Mouse (Mus musculus) kidney, postnatal 36 days (tissue): ENCODE measurements at regions not wholly inside any gene's neighbourhood (a gene's known extent, or its start where the extent isn't known, plus 50 kb on each side); places are given as distances from the start of the nearest gene placed in this dataset.

Experiments used
- DNase-seq, 2 experiments: peaks; one replicate each; pipeline ENCODE4 v3.0.0; 2021 to 2022; ENCODE audit warnings: mixed read lengths in 2 of 2

DNA sequence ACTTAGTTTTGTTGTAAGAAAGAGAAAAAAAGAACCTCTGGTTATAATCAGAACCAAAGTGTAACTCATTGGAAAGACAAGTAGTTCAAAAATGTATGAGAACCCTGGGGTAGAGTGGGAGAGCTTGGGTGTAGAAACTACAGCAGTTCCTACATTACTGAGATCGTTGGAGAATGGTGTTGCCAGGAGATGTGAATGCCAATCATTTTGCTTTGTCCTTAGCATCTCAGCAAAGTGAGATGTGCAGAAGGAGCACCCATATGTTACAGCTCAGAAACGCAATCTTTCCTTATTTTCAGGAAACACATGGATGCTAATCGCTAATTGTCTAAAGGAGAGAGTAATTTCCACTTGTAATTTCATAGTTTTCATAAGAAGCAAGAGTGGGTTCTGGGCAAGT, 286.2 kb upstream of the Mctp2 start:
- no peak for DNase-seq

DNA sequence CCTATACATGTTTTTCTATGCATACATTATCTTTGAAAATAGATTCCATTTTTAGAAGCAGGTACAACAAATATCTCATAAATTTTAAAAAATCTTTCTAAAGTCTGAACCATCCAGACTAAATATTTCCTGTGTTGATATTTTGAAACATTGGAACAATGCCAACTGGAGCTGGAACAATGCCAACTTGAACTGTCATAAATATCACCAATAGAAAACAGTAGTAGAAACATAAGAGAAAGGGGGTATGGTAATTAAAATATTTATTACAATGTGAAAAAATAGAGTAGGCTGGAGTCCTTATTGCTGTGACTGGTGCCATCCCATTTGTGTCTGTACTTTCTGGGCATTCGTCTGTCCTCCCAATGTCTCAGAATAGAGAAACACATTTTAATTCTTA, 286.9 kb upstream of the Mctp2 start:
- DNase-seq, result no peak

DNA sequence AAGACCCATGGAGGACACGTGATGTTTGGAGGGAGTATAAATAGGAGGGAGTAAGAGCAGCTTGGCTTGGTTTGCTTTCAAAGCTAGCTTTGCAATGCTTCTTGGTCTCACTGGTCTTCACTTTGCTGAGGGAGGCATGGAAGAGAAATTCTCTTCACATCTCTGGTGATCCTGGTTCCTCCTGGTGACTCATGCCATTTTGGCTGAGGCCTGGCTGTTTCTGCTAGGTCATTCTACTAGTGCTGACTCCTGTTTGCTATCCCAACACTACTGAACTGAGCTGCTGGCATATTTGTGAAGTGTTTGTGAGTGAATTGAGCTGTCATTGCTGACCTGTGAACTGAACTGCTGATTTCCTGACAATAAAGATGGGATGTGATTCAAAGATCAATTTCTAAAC, 288.3 kb upstream of the Mctp2 start:
- DNase-seq, result no peak

DNA sequence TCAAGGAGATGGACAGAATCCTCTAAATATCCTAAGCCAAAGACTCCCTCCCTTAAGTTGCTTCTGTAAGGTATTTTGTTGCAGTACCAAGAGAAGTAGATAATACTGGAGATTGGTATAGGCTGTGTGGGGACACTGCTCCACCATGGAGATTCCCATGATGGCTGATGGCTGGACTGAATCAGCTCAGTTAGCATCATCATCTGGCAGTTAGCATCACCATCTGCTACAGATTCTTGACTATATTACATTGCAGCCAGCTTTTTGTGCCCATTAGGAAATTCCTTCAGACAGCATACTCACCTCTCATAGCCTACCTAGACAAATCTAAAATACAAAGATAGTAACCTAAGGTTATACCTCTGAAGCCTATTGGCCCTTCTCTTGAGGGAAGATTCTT, 290.6 kb upstream of the Mctp2 start:
- no peak for DNase-seq

DNA sequence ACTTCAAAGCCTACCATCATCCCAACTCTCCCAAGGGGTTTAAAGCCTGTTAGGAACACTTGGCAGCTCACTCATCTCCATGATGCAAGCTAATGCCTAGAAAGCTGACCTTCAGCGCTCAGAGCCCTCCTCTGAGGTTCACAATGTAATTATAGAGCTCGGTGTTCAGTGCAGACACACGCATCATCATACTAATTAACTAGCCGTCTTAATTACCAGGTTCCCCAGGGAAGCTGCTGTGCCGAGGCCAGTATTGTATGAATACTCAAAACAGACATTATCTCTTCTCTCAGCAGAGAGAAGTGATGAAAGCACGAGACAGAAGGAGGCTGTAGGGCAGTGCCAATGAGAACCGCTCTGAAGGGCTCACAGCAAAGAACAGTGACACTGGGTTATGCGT, 295.5 kb upstream of the Mctp2 start:
- no peak for DNase-seq

DNA sequence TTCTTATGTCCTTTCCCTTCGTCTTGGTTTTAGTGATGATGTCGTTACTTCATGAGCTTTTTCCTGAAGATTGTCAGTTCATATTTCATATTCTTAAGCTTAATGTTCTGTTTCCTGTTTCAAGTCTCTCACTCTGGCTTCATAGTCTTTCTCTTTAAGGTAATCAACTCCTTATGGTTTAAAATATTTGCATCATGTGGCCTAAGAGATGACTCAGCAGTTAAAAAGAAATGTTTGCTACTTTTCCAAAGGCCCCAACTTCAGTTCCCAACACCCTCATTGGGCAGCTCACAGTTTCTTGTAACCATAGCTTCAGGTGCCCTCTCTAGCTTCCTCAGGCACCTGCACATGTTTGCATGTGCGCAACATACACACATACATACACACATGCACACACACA, 303.4 kb upstream of the Mctp2 start:
- DNase-seq, result no peak

DNA sequence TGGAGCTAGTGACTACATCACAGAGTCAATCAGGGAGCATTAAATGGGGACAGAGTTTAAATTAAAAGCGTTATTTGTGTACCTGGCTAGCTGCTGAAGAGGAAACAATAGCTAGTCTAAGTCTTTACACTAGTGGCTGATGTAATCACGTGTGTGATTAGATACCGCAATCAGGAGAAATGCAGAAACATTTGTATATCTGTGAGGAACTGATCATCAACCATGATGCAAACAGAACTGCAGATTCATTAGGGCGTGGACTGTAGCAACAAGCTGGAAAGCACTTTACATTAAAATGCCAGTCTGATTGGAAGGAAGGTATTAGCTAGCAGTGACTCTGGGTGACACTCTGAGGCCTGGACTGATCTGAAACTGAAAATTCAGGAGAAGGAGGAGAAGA, 308.8 kb upstream of the Mctp2 start:
- no peak for DNase-seq

DNA sequence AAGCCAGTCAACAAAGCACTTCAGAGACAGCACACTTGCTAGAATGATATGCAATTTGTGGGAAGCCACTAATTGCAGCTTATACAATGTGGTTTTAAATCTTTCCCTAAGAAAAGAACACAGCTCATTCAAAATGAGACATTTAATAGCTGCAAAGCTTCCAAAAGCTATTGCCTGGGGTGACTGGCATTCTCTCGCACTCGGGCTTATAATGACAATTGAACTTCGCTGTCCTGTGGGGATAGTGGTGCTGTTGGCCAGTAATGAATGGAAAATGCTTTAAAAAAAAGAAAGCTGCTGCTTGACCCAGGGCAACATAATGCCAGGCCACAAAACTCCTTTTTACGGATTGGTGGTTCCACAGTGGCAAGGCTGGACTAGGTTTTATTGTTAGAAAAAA, 321.0 kb upstream of the Mctp2 start:
- DNase-seq, result no peak

DNA sequence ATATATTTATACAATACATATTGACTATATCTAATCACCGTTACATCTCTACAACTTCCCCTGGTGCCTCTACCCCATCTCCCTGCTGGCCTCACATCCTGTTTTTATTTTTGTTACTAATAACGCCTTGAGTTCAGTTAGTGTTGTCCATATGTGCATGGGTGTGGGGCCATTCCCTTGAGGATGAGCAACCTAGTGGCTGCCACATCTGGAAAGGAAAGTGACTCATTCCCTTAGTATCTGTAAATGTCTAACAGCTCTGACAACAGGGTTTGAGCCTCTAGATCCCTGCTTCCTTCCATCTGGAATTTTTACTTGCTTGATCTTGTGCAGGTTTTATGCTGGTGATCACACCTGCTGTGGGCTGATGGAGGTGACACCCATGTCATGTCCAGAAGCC, 333.2 kb upstream of the Mctp2 start:
- no peak for DNase-seq

DNA sequence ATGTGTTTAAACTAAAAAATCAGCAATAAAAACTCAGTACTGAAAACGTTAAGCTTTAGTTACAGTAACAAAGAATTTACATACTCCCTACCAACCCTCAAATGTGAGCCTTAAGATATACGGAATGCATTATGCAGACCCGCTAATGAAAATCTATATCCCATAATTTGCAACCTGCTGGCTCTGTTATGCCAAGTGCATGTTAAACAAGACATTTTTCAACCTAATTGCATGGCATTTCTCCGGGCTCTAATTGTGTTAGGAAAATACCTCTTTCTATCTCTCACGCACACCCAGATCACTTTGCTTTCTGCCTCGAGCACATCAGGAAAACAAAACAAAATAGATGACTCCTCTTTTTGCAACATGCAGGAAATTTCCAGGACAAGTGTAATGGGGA, 368.6 kb upstream of the Mctp2 start:
- DNase-seq, result no peak

DNA sequence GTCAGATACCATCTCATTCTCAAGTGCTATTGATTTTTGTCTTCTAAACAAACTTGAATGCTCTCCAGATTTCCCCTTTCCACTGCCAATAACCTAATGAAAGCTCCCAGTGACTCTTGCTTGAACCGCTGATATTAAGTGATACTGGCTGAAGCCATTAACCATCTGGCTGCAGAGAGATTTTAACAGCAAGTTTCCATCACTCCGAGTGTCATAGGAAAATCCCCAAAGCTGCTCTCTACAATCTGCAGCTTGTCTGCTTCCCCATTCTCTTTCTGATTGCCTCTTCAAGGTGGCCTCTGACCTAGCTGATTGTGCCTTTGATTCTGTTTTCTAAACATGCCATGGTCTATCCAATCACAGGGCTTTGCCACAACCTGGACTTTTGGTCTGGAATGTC, 379.4 kb upstream of the Mctp2 start:
- no peak for DNase-seq

DNA sequence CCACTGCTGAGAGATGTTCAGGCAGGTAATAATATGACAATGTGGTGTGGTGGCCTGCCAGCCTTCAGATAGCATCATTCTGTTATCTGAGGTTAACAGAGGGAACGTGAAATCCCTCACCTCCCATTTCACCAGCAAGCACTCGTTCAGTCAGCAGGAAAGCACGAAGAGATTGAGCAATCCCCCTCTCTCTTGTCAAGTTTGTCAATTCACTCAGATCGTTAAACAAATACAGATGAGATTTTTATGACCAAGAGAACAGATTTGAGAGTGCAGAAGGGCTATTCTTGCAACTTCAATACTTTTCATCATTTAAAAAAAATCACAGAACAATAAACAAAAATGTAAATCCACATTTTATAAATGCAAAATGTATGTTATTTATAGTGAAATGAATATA, 380.9 kb upstream of the Mctp2 start:
- DNase-seq, result no peak

DNA sequence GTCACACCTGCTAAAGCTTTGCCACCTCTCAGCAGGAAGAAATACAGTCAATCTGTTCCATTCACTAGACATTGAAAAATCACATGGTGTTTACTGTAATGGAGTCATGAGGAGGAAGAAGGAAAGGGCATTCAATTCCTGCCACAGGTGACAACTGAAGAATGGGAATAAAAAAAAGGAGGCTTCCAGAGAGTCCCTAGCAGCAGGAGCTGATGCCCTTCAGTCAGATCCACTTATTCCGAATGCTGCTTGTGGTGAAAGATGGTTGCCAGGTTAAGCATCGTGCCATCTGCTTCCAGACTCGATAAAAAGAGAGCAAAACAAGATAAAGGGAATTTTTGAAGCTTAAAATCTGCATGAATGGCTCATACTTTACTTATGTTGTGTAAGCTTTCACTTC, 385.0 kb upstream of the Mctp2 start:
- no peak for DNase-seq

DNA sequence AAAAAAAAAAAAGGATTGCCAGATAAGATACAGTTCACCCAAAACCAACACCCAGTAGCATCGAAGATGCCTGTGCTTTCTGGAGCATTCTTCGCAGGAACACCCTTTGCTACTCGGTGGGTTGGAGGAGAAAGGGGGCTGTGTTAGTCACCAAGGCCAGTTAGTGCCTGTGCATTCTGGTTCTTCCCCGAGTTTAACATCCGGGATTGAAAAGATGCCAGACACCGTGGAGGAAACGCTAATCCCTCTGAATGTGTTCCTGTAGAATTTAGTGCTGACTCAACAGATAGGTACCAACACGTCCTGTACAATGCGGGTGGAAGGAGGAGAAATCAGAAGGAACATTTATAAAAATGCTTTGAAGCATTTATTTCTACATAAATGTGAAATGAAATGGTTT, 385.5 kb upstream of the Mctp2 start:
- no peak for DNase-seq

DNA sequence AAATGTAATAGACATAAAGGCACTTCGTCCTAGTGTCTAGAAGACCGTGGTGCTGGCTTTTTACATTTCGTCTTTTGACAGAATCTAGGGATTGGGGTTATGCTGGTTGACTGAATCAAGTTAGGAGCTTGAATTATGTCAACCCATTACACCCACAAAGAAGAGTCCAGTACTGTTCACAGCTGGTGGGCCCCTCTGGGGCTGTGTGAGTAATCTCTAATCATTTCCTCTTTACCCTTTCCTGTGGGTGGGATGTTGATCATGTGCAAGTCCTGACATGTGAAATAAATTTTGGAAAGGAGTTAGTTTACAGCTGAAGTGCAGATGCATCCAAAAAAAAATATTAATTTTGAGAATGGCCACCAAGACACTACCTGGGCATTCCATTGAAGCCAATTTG, 390.3 kb upstream of the Mctp2 start:
- no peak for DNase-seq

DNA sequence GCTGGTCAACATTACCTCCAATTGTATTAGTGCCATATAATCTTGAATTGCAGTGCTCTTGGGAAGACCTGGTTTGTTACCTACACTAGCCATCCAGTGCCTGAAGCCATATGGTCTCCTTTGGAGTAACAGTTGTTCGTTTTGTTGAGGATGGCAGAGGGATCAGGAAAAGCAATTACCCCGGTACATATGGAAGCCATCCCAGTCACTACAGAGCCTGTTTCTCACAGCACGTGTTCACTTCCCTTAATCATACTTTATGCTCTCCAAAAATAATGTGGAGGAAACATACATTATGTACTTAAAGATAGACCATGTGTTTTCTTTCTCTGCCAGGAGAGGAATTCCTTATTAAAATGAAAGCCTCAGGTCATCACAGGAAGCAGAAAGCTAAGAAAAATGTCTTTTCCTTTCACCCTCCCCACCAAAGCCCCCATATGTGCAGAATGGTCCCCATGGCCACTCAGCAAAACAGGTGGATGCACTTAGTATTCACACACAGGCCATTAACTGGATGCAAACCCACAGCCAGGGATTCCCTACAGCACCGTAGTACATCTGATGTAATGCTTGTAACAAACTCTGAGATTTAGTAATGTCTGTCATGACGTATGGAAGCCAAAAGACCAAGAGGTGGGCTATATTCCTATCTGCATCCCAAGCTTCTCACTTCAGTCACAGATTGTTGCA, 397.4 kb upstream of the Mctp2 start:
- DNase-seq, result no peak

DNA sequence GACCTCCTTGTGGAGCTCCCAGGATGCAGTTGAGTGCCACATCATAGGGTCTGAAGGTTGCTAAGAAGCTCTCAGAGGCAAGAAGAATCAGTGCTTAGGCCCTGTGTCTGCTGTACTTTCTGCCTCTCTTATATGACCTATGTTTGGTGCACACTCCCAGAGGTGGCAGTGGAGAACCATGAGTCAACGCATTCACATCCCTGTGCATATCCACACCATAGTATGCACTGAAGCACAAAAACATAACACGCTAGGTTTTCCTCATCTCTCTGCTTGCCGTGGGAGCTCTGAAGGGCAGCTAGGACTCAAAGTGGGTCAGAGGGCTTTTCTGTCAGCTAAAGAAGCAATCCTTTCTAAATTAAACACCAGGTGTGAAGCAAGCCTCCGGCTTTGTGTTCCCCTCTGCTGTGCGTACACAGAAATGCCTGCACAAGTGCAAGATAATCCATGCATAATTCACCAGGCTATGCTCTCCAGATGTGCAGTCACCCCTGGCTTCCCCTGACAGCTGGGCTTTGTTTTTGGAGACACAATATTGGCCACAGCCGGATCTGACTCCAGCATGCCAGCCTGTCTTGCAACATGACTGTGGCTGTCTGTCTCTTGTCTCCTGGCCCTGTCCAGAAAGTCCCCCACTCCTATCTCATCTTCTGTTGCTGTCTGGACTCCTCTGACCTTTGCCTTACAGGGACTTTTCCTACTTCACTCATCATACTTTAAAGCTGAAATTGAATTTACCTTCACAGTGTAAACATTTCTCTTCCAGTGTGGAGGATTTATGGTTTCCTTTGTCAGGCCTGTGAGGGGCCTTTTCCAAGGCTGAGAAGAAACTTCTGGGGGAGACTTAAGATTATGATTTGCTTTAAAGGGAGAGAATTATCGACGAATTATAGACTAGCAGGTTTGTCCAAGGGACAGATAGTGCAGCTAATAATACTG, 405.1 kb upstream of the Mctp2 start:
- DNase-seq, result no peak

DNA sequence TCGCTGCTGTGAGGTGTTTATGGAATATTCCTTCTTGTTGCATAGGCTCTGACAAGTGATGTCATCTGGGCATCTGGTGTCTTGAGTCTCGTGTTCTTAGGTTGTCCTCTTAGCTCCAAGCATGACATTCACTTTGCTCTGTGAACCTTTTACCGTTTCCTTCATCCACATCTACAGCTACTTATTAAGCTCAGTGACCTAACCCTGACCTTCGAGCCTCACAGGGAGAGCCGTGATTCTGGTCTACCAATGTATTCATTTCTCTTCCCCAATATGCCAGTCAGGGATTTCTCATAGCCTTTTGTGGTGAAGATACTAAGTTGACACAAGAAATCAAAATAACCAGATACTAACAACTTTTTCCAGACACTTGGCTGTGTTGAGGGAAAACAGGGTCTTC, 409.0 kb upstream of the Mctp2 start:
- peak; percentile 27 to 29 for DNase-seq

DNA sequence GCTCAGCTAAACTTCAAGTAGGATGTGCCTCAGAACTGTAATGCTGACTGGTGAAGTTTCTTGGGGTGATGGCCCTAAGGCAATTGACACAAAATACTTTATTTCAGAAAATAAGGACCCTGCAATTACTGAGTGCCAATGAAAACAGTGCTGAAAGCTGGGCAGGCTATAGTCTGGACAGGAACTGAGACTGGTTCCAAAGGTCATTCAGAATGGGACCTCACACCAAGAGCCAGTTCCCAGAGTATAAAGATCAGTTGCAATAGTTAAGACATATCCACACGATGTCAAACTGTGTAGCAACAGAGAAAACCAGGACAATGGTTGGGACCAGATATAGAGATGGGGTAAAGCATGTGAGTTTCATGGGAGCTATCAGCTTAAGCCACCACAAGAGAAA, 409.6 kb upstream of the Mctp2 start:
- DNase-seq, result peak; percentile 20 to 23

DNA sequence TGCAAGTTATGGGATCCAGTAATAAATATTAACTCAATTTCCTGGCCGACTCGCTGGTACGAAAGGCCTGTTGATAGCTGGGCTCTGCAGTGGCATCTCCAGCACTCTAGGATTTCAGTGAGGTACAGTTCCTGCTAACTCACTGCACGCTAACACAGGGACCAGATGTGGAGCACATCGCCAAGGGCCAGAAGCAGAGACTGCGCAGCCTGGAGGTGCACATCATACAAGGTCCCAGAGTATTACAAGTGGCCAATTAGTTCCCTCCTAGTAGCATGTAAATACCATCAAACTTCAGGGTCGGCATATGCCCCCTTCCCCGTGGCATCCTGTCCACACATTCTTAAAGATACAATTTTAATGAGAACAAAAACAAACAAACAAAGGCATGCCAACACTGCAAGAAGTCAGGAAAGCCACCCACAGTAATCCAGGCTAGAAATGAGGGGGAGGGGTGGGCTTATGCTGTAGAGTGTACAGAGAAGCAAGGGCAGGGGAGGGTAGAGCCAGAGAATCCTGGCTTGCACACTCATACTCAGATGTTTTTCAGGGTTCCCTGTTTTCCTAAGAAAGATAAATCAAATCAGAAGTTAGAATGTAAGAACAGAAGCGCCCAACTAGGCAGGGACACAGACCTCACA, 419.9 kb upstream of the Mctp2 start:
- DNase-seq, result no peak

DNA sequence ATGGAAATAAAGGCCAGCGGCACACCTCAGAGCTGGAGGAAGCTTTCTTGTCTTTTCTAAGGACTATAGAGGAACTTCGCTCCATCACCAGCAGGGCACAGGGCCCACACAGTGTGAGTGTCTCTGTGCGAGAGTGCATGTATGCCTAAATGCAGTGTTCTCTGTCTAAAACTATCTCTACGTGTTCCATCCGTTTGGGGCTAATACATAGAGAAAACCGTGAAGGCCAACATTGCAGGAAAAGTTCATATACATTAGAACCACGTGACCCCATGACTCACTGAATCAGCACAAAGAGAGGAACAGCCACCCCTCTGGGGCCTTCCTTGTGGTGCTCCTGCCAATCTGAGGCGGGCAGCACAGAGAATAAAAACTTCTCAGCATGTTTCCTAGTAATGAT, 431.4 kb upstream of the Mctp2 start:
- no peak for DNase-seq

DNA sequence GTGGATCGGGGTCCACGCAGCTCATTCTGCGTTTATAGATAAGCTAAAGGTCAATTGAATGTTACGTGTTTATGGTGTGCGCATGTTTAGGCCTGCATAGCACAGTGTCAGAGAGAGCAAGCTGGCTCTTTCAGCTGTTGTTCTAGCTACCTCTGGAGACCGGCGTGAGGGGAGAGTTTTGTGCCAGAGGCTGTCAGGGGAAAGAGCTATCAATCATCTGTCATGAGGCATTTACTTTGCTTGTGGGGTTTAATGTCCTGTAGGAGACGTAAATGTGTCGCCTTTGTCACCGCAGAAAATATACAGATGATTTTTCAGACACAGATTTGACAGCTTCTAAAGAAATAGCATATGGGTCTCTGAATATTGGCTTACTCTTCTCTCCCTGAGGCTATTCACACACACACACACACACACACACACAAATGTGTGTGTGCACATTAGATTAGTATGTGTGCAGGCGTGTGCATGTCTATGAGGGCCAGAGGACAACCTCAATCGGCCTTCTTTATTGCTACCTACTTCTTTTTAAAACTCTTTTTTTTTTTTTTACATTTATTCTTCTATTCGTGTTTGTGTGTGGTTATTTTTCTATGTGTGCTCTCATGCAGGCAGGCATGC, 432.0 kb upstream of the Mctp2 start:
- no peak for DNase-seq

DNA sequence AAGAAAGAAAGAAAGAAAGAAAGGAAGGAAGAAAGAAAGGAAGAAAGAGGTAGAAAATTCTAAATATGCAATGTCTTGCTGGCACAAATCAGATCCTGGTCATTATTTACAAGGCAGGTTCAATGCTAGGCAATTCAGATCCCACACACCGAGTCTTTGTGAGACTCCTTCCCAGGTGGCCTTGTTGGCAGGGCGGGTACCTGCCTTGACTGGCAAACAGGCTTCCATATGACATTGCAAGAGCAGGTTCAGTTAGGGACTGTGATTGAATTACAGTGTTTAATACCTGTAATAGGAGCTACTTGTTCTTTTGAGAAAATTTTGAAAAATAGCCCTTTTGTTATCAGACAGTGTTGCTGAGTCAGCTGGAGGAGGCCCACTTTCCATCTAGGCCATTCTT, 436.0 kb upstream of the Mctp2 start:
- DNase-seq, result no peak

DNA sequence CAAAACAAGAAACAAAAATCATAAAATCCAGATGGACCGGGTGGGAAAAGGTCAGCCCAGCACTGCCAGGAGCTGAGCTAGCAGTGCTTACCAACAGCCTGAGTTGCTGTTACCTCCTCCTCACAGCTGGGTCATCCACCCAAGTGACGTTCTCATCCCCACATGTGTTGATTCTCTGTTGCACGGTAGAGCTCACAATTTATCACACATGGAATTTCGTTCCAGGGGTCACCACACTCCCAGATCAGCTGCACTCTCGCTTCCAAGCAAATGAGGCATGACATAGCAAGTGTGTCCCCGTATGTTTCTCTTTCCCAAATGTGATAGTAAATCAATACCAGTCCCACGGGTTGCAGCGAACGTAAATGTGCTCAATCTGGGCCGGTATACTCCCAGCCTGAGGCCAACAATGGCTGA, 445.1 kb upstream of the Mctp2 start:
- no peak for DNase-seq
